Mouse (Mus musculus) gastrocnemius, postnatal 4 days (tissue): ENCODE results near the gene Xrcc4. TPM values are rescaled to one million over a fixed set of nuclear protein-coding genes. Genes with fewer than 3 reads are reported as not detected.
"Not testable (repeated sequence)": the region's sequence is repeated elsewhere in the genome, so short reads cannot be mapped to it uniquely, and the experiment has no call there.

Experiments used
- DNase-seq, 2 experiments: peaks; one replicate each; pipeline ENCODE4 v3.0.0; 2021 to 2022; ENCODE audit warnings: low spot score in 2 of 2, mixed read lengths in 2 of 2
- long read RNA-seq, 2 experiments: library from polyadenylated mRNA; stranded (forward); transcript quantifications; one replicate each; pipeline ENCODE4 v2.0.0; 2021
- total RNA-seq, 2 experiments: library from RNA; stranded (reverse); gene quantifications; 2 replicates each; pipeline ENCODE4 v1.2.3; 2021

Xrcc4 gene
- 10 to 100 TPM in 1 of 2 experiments, 1 to 10 TPM in 1; 9.9 to 10.7 TPM for total RNA-seq
- long read RNA-seq, experiment 1, transcript Xrcc4-201 (8 exons, 1,540 nt), result major isoform, 11 of 14 reads
- long read RNA-seq, experiment 1, partial matches to known transcripts, result 2 of 14 reads
- long read RNA-seq, experiment 1, other reads (novel, unspliced or antisense), result 1 of 14 reads
- long read RNA-seq, experiment 2, transcript Xrcc4-201 (8 exons, 1,540 nt), result major isoform, 8 of 12 reads
- long read RNA-seq, experiment 2, partial matches to known transcripts, result 1 of 12 reads
- long read RNA-seq, experiment 2, other reads (novel, unspliced or antisense), result 3 of 12 reads

GRCm38 (mm10) chr13:90088962-90089824, at the start of gene Xrcc4, which contains the start of gene Tmem167:
TSS of gene Xrcc4 (minus strand) at chr13:90089608.
TSS of gene Tmem167 (plus strand) at chr13:90089123.
- DNase-seq, result peak; percentile 84 to 96

GRCm38 (mm10) chr13:90136156-90136910, 46.9 kb upstream of the Xrcc4 start:
- DNase-seq, result peak; percentile 25 to 69

DNA sequence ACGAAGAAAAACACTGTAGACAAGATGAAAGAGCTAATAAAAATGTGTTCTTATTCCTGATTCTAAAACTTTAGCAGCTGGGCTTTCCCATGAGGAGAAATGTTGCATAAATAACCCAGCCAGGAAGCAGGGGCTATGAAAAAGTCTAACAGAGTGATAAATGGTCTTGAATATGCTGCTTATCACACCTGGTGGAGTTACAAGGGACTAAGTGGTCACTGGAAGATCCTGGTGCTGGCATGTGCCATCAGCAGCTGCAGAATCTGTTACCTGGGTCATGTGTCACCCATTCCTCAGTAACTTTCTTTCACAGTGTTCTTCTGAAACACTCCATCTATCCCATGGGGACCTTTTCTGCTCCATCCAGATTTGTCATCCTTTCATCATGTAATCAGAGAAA, 22.3 kb upstream of the Xrcc4 start:
- no peak for DNase-seq

- not testable (repeated sequence) for DNase-seq
Observed at GRCm38 (mm10) chr13:90108746-90109145, 19.3 kb upstream of the Xrcc4 start.

DNA sequence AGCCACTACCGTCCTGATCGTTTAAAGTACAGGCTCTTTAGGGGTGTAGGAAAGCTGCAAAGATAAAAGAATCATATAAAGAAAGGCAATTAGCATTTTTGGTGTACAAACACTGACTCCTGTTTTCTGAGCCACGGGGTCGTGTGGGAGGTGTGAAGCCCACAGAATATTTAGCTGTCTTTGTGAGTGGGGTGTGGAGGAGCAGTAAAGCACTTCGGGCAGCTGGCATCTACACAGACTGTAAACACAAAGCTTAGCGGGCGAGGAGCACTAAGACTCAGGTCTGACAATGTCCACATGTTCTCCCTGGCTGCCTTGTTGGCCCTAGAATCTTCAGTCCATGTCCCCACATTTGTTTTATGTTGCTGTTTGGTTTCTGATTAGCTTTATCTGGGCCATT, 16.7 kb upstream of the Xrcc4 start:
- no peak for DNase-seq

GRCm38 (mm10) chr13:90101514-90101913, 12.1 kb upstream of the Xrcc4 start:
- DNase-seq, result no peak

GRCm38 (mm10) chr13:90089825-90090183, 396 bp upstream of the Xrcc4 start:
- no peak for DNase-seq

DNA sequence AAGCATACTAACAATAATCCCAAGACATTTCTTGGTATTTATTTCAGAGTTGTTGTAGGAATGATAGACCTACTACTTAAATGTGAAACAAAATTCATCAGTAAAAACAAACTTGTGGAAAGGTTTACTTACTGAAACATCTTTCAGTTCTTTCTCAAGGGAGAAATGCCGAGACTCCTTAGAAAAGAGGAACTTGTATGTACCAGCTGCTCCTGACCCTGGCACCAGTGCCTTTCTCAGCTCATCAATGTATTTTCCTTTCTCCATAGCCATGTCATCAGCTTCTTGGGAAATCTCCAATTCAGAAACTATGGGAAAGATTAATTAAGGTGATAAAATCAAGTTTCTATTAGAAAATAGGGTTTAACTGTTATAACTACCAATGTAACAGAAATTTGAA, 27.5 kb downstream of the Xrcc4 start:
- no peak for DNase-seq

GRCm38 (mm10) chr13:90052408-90052807, 37.0 kb downstream of the Xrcc4 start:
- DNase-seq, result no peak

DNA sequence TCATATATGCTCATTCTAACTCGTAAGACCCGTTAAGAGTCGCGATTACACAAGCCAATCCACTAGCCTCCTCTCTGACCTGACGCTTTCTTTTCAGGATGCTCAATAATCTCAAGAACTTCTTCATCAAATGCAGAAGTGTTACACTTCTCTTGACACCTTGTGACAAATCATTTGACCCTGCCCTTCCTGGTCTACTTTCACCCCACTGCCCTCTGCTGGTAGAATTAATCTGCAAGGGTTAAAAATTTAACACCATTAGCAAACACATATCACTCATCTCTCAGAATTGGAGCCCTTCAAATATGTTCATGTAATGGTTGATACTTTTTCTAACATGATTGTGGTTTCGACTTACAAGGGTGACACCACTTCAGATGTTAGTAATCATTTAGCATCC, 37.7 kb downstream of the Xrcc4 start:
- DNase-seq, result no peak

DNA sequence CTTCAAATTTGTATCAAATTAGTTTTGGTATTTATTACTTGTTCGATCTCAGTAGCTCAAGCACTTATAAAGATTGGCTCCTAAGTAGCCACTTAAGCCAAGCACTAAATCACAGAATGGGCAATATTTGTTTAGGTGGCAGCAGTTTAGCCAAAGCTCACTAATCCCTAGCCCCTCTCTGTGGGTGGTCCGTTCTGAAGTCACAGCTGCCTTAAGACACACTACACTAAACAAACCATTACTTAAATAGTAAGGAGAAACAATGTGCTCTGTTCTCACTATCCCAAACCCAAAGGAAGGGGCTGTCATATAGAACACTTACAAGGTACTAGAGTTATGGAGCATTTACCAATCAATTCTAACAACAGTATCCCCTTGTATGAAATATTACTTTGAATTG, 49.8 kb downstream of the Xrcc4 start:
- DNase-seq, result no peak

- DNase-seq, result no peak
Observed at GRCm38 (mm10) chr13:90032977-90033376, 56.4 kb downstream of the Xrcc4 start.

GRCm38 (mm10) chr13:90032523-90032922, 56.9 kb downstream of the Xrcc4 start:
- DNase-seq, result no peak

DNA sequence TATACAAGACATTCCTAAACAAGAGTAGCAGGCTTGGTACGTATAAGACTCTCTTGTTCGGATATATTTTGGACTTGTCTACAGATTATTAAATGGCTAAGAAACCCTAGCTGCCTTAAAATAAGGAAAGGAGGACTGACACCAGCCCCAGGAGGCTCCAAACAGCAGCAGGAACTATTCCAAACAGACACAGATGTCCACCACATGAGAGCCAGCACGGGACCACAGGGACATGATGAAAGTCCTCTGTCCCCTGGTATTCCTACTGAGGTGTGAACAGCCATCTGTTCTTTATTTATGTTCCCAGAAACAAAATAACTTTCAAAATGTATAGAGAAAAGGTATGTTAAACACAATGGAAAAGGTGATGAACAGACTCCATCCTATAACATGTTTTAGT, 58.5 kb downstream of the Xrcc4 start:
- no peak for DNase-seq

- no peak for DNase-seq
Observed at GRCm38 (mm10) chr13:90012620-90013019, 76.8 kb downstream of the Xrcc4 start.

- DNase-seq, result no peak
Observed at GRCm38 (mm10) chr13:90012198-90012597, 77.2 kb downstream of the Xrcc4 start.

- DNase-seq, result no peak
Observed at GRCm38 (mm10) chr13:90011129-90011528, 78.3 kb downstream of the Xrcc4 start.

GRCm38 (mm10) chr13:90009786-90010185, 79.6 kb downstream of the Xrcc4 start:
- DNase-seq, result no peak

GRCm38 (mm10) chr13:90005561-90005960, 83.8 kb downstream of the Xrcc4 start:
- DNase-seq, result no peak

- DNase-seq, result no peak
Observed at GRCm38 (mm10) chr13:89997531-89997930, 91.9 kb downstream of the Xrcc4 start.

- no peak for DNase-seq
Observed at GRCm38 (mm10) chr13:89986087-89986486, 103.3 kb downstream of the Xrcc4 start.

DNA sequence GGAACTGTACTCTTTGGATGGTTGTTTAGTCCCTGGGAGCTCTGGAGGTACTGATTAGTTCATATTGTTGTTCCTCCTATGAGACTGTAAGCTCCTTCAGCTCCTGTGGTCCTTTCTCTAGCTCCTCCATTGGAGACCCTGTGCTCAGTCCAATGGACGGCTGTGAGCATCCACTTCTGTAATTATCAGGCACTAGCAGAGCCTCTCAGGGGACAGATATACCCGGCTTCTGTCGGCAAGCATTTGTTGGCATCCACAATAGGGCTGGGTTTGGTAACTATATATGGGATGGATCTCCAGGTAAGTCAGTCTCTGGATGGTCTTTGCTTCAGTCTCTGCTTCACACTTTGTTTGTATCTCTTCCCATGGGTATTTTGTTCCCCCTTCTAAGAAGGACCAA, 118.5 kb downstream of the Xrcc4 start:
- no peak for DNase-seq
